Mouse (Mus musculus): ENCODE measurements around the gene Mcm10.

DNA sequence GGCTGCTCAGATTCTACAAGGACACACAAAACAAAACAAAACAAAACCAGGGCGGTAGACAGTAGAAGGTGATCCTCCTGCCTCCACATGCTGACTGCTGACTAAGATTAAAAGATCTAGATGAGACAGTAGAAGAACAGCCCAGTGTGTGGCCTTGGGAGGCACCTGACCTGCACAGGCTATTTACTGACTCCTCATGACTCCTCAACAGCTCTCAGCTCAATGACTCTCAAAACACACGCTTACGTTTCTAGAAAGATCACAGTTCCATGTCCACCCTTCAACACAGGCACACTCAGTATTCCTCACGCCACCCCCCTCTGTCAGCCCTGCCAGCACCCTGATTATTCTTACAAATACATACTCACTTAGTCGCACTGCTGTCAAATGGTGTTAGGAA lies 45.8 kb upstream of the Mcm10 start:
- TF ChIP-seq CTCF (IDR thresholded peaks at IDR 0.05; ENCODE audit: extremely low read depth, insufficient read depth, insufficient read length, insufficient replicate concordance), result no peak
- no peak for TF ChIP-seq POLR2A (IDR thresholded peaks at IDR 0.05; ENCODE audit: low read depth, low read length)

All from spleen, adult 2 months (tissue).